Mouse (Mus musculus) brain, embryonic 14.5 days (tissue): Measurements from ENCODE around the gene Mgst2.

Experiments
- CTCF ChIP-seq: fragments of 200-500 bp; IDR thresholded peaks from 2 replicates; pipeline ENCODE4 v1.5.1; 2012; ENCODE audit warnings: inconsistent platforms, mild to moderate bottlenecking, moderate library complexity, borderline replicate concordance; ENCODE audit not compliant: insufficient read depth, insufficient read length; ENCODE audit errors: extremely low read depth
- POLR2A ChIP-seq: fragments of 200-500 bp; IDR thresholded peaks from 2 replicates; pipeline ENCODE4 v1.6.1; 2012; ENCODE audit warnings: mild to moderate bottlenecking, inconsistent platforms, borderline replicate concordance; ENCODE audit not compliant: poor library complexity, insufficient read depth, insufficient read length, severe bottlenecking; ENCODE audit errors: extremely low read depth

- TF ChIP-seq POLR2A (no peak), CTCF (no peak)
Observed at GRCm38 (mm10) chr3:51636700-51637099, 23.5 kb upstream of the Mgst2 start.
